Mouse (Mus musculus) liver, embryonic 14.5 days (tissue): ENCODE measurements at regions not wholly inside any gene's neighbourhood (a gene's known extent, or its start where the extent isn't known, plus 50 kb on each side); places are given as distances from the start of the nearest gene placed in this dataset.

Experiments
- ATAC-seq: fragments of 200-750 bp; cut with Nextera tagmentation; 2 replicates; pipeline ENCODE4 v1.8.0; 2017; ENCODE audit warnings: moderate number of reproducible peaks, mild to moderate bottlenecking, moderate library complexity; ENCODE audit not compliant: insufficient read depth
- DNase-seq, 3 experiments: peaks; one replicate each; pipeline ENCODE4 v3.0.0-alpha.2; 2012 to 2013; ENCODE audit warnings: low read depth in 3 of 3, low spot score in 3 of 3
- H3K27ac ChIP-seq: fragments of 300-500 bp; sonication (generic); 2 replicates; pipeline ENCODE4 v1.5.1; 2014; ENCODE audit warnings: moderate library complexity, mild to moderate bottlenecking, control low read depth, inconsistent platforms
- H3K27me3 ChIP-seq: fragments of 300-500 bp; sonication (generic); 2 replicates; pipeline ENCODE4 v1.6.1; 2014; ENCODE audit warnings: mild to moderate bottlenecking, low read length, moderate library complexity; ENCODE audit not compliant: control insufficient read depth, insufficient read depth
- H3K36me3 ChIP-seq: fragments of 300-500 bp; sonication (generic); replicated peaks from 2 replicates; pipeline ENCODE4 v1.6.1; 2014; ENCODE audit warnings: low read depth; ENCODE audit not compliant: control insufficient read depth, insufficient read depth
- H3K4me1 ChIP-seq, 2 experiments: fragments of 200-500 bp in 1 of 2; fragments of 300-500 bp in 1 of 2; sonication (generic) in 1 of 2; replicated peaks; 2 replicates each; pipeline ENCODE4 v1.6.1; 2012 to 2014; ENCODE audit warnings: antibody characterized with exemption in 1 of 2, inconsistent platforms in 1 of 2, low read length in 1 of 2; ENCODE audit not compliant: control insufficient read depth in 2 of 2, insufficient read depth in 2 of 2
- H3K4me2 ChIP-seq: fragments of 300-500 bp; sonication (generic); 2 replicates; pipeline ENCODE4 v1.6.1; 2014; ENCODE audit warnings: low read depth, mild to moderate bottlenecking, control low read depth, moderate library complexity
- H3K4me3 ChIP-seq, 2 experiments: fragments of 200-500 bp in 1 of 2; fragments of 300-500 bp in 1 of 2; sonication (generic) in 1 of 2; 2 replicates each; pipeline ENCODE4 v1.5.1; 2012 to 2014; ENCODE audit warnings: low read depth in 2 of 2, low read length in 2 of 2, mild to moderate bottlenecking in 2 of 2, control low read depth in 1 of 2, inconsistent platforms in 1 of 2, moderate library complexity in 1 of 2; ENCODE audit not compliant: insufficient read depth in 1 of 2
- H3K9ac ChIP-seq: fragments of 300-500 bp; sonication (generic); replicated peaks from 2 replicates; pipeline ENCODE4 v1.6.1; 2014; ENCODE audit warnings: mild to moderate bottlenecking, control low read depth, moderate library complexity
- H3K9me3 ChIP-seq: fragments of 300-500 bp; sonication (generic); 2 replicates; pipeline ENCODE4 v1.6.1; 2016; ENCODE audit warnings: low read length, mixed read lengths; ENCODE audit not compliant: control insufficient read depth
- CTCF ChIP-seq: IDR thresholded peaks from 2 replicates; pipeline ENCODE4 v1.5.1; 2016; ENCODE audit warnings: antibody characterized with exemption, low read depth, control low read depth
- EP300 ChIP-seq: IDR thresholded peaks from 2 replicates; pipeline ENCODE4 v1.6.1; 2016; ENCODE audit warnings: antibody characterized with exemption, low read depth
- WGBS: fragments of 180-500 bp; shearing (Covaris S2); extraction: QIAGEN DNeasy Blood & Tissue Kit; methylation state at CpG from one replicate; pipeline ENCODE4 v1.1.7; 2014; ENCODE audit not compliant: insufficient replicate concordance; 5-methylcytosine and 5-hydroxymethylcytosine counted together

GRCm38 (mm10) chr6:81472506-81472905 lies 451.0 kb upstream of the Gcfc2 start:
- ATAC-seq (no peak), DNase-seq (no peak)

GRCm38 (mm10) chr6:81474786-81475185 lies 448.7 kb upstream of the Gcfc2 start:
- Histone ChIP-seq H3K9me3 (no peaks in the 10 kb centered on the region), H3K27me3 (no peaks in the 10 kb centered on the region), H3K36me3 (no peaks in the 10 kb centered on the region), H3K9ac (no peak overlapping the region), H3K4me2 (no peak overlapping the region), H3K4me1 (no peaks in the 10 kb centered on the region), H3K27ac (no peak overlapping the region), H3K4me3 (no peak overlapping the region)
- ATAC-seq (no peak), DNase-seq (no peak)
- TF ChIP-seq CTCF, result no peak
- TF ChIP-seq EP300, result no peak
- 68% methylated on average over 1 of the region's 1 CpGs for WGBS

More at GRCm38 (mm10) chr6:81472506-81472905, 451.0 kb upstream of the Gcfc2 start:
- WGBS, result 31% methylated on average over 3 of the region's 3 CpGs
- no peak for TF ChIP-seq EP300
- TF ChIP-seq CTCF, result no peak
- H3K27me3 ChIP-seq, result no peaks in the 10 kb centered on the region
- H3K4me2 ChIP-seq, result no peak overlapping the region
- no peaks in the 10 kb centered on the region for H3K36me3 ChIP-seq
- no peaks in the 10 kb centered on the region for H3K4me1 ChIP-seq
- H3K9ac ChIP-seq, result no peak overlapping the region
- no peak overlapping the region for H3K4me3 ChIP-seq
- H3K27ac ChIP-seq, result no peak overlapping the region
- H3K9me3 ChIP-seq, result no peaks in the 10 kb centered on the region

DNA sequence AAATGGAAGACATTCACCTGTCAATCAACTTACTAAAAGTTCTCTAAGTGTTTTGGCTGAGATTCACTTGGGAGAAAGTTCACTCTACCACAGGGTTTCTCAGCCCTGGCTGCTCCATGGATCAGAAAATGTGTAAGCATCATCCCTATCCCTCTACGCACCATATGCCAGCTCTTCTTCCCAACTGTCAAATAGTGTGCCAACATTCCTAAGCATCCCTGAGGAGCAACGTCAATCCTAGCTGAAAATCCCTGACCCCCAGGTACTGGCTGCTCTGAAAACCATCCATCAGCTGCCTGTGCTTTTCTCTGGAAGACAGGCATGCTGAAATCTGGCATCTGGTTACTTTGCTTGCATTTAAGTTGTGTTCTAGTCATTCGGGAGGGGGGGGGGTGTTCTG lies 436.5 kb upstream of the Gcfc2 start:
- H3K9ac ChIP-seq, result no peak overlapping the region
- ATAC-seq (no peak), DNase-seq (no peak)
- H3K4me3 ChIP-seq, result no peak overlapping the region
- H3K4me2 ChIP-seq, result no peak overlapping the region
- H3K36me3 ChIP-seq, result no peaks in the 10 kb centered on the region
- no peaks in the 10 kb centered on the region for H3K4me1 ChIP-seq
- H3K27ac ChIP-seq, result no peak overlapping the region
- TF ChIP-seq CTCF (no peak), EP300 (no peak)
- H3K27me3 ChIP-seq, result no peaks in the 10 kb centered on the region
- WGBS, result 48% methylated on average over 3 of the region's 3 CpGs
- no peaks in the 10 kb centered on the region for H3K9me3 ChIP-seq

DNA sequence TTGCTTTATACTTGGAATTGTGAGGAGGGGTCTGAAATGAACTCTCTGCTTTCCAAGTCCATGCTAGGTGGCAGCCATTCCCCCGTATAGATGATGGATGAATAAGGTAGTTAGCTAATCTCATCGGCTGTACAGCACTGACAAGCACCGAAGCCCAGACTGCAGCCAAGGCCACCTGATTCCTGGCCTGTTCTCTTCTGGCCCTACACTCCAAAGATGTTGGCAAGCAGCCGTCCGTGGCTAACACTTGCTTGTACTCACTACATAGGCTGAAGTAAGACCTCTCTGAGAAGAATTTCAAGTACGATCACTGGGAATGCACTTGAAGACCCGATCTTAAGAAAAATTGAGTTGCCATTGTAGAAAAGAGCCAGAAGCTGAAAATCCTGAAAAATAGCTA lies 427.2 kb upstream of the Gcfc2 start:
- 75% methylated on average over 7 of the region's 7 CpGs for WGBS
- Histone ChIP-seq H3K4me2 (no peak overlapping the region), H3K27me3 (no peaks in the 10 kb centered on the region), H3K9ac (no peak overlapping the region), H3K36me3 (no peaks in the 10 kb centered on the region), H3K9me3 (no peaks in the 10 kb centered on the region), H3K4me3 (no peak overlapping the region), H3K4me1 (no peaks in the 10 kb centered on the region), H3K27ac (no peak overlapping the region)
- no peak for DNase-seq
- ATAC-seq, result no peak
- TF ChIP-seq EP300 (no peak), CTCF (no peak)

- ATAC-seq, result no peak
- no peaks in the 10 kb centered on the region for H3K36me3 ChIP-seq
- no peak overlapping the region for H3K4me2 ChIP-seq
- H3K9me3 ChIP-seq, result no peaks in the 10 kb centered on the region
- H3K4me1 ChIP-seq, result no peaks in the 10 kb centered on the region
- H3K4me3 ChIP-seq, result no peak overlapping the region
- 67% methylated on average over 1 of the region's 1 CpGs for WGBS
- H3K27me3 ChIP-seq, result no peaks in the 10 kb centered on the region
- DNase-seq, result no peak
- TF ChIP-seq EP300, result no peak
- TF ChIP-seq CTCF, result no peak
- no peak overlapping the region for H3K9ac ChIP-seq
- H3K27ac ChIP-seq, result no peak overlapping the region
These were observed 406.3 kb upstream of the Gcfc2 start for GRCm38 (mm10) chr6:81517185-81517584.

DNA sequence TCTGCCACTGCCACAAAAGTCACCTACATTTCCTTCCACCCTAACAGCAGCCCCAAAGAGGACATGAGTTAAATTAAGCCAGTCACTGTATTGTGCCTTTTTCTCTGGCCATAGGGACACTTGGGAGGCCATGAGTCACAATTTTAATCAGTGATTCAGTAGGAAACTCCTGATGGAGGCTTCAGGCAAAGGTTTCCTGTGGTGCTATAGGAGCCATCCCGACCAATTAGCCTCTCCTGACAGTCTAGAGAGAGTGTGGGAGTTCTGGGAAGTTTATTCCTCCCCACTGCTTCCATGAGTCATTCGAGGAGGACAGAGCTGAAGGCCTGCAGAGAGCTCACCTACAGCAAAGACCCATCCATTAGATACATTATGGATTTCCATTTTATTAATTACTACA lies 361.2 kb upstream of the Gcfc2 start:
- no peaks in the 10 kb centered on the region for H3K9me3 ChIP-seq
- 26% methylated on average over 2 of the region's 2 CpGs for WGBS

More for the DNA sequence above, 361.2 kb upstream of the Gcfc2 start:
- Histone ChIP-seq H3K4me3 (no peak overlapping the region), H3K27ac (no peak overlapping the region), H3K36me3 (no peaks in the 10 kb centered on the region), H3K4me1 (no peaks in the 10 kb centered on the region), H3K4me2 (no peak overlapping the region), H3K9ac (no peak overlapping the region), H3K27me3 (no peaks in the 10 kb centered on the region)
- ATAC-seq, result no peak
- no peak for DNase-seq
- no peak for TF ChIP-seq CTCF
- no peak for TF ChIP-seq EP300
